In the genomic region with DNA sequence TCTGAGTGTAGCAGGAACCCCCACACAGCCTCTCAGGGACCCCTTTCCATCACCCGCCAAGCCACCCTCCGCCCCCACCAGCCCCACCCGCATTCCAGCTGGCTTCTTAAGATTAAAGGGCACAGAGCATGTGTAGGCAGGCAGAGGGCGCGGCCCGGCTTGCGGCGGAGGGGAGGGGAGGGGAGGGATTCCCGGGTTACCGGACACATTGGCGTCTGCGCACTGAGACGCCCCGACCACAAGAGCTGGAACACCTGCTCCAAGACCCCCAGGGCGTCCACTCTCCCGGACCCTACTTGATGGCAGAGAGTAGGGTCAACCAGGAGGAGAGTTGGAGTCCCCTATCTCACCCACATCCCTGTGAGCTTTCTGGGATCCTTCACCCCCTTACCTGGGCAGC, we compare ENCODE assay signal across 9 mouse cellular contexts. TPM values are rescaled to one million over a fixed set of nuclear protein-coding genes. Genes with fewer than 3 reads are reported as not detected.
DNase-seq lines count a peak whose midpoint lies in the region; ATAC-seq lines count a peak whose summit lies in the region.
"Had no signal": no experiment of that assay in that cellular context is flagged by ENCODE, and none has a peak within 500 bp of the region (broad histone marks: within the 10 kb centered on the region; RNA-seq: fewer than 3 reads in every experiment).

No protein-coding gene starts in this region.

- H3K36me3 ChIP-seq in heart, embryonic 15.5 days = no peaks in the 10 kb centered on the region
- H3K36me3 ChIP-seq in liver, embryonic 15.5 days (replicated peaks) = no peaks in the 10 kb centered on the region
- no peaks in the 10 kb centered on the region for H3K36me3 ChIP-seq in forebrain, embryonic 16.5 days (ENCODE audit: control insufficient read depth, insufficient read depth)

- peak overlapping the region; percentile 9; the same call in 1 of the 2 replicates for H3K4me2 ChIP-seq in heart, embryonic 15.5 days
- H3K4me2 ChIP-seq in liver, embryonic 15.5 days = peak overlapping the region; percentile 83
- H3K4me2 ChIP-seq in forebrain, embryonic 16.5 days (ENCODE audit: low read length) = no peak overlapping the region

- no peak overlapping the region for H3K4me3 ChIP-seq in heart, embryonic 15.5 days
- H3K4me3 ChIP-seq in liver, embryonic 15.5 days (replicated peaks) = peak overlapping the region; percentile 54
- no peak overlapping the region for H3K4me3 ChIP-seq in forebrain, embryonic 16.5 days (replicated peaks; ENCODE audit: low read length)

- H3K9ac ChIP-seq in heart, embryonic 15.5 days = no peak overlapping the region
- peak overlapping the region; percentile 57 for H3K9ac ChIP-seq in liver, embryonic 15.5 days
- no peak overlapping the region for H3K9ac ChIP-seq in forebrain, embryonic 16.5 days (replicated peaks; ENCODE audit: low read depth, low read length)

- H3K27me3 ChIP-seq in heart, embryonic 15.5 days = peaks cover 98% of the 10 kb centered on the region
- peaks cover 87% of the 10 kb centered on the region for H3K27me3 ChIP-seq in liver, embryonic 15.5 days
- H3K27me3 ChIP-seq in forebrain, embryonic 16.5 days (replicated peaks; ENCODE audit: control insufficient read depth, insufficient read depth, low read length) = peaks cover 91% of the 10 kb centered on the region

- no peaks in the 10 kb centered on the region for H3K9me3 ChIP-seq in heart, embryonic 15.5 days (replicated peaks)
- H3K9me3 ChIP-seq in liver, embryonic 15.5 days (replicated peaks) = no peaks in the 10 kb centered on the region
- no peaks in the 10 kb centered on the region for H3K9me3 ChIP-seq in forebrain, embryonic 16.5 days (ENCODE audit: control insufficient read depth, low read length)

- 9% methylated on average over 16 of the region's 16 CpGs for WGBS in heart, embryonic 15.5 days
- WGBS in liver, embryonic 15.5 days (ENCODE audit: insufficient replicate concordance) = 4% methylated on average over 16 of the region's 16 CpGs
- under 1% methylated on average over 16 of the region's 16 CpGs for WGBS in forebrain, embryonic 16.5 days

- ATAC-seq in heart, embryonic 15.5 days (replicated peaks; ENCODE audit: insufficient number of reproducible peaks, insufficient read depth, low FRiP score, low read depth) = no peak
- peak; percentile 22 for ATAC-seq in liver, embryonic 15.5 days (ENCODE audit: insufficient read depth)
- ATAC-seq in forebrain, embryonic 16.5 days = no peak

- DNase-seq in heart, adult 9 months (ENCODE audit: low spot score in 2 of 2) = no peak
- peak; percentile 77 for DNase-seq in urinary bladder, postnatal 14 days (ENCODE audit: low spot score)
- DNase-seq in urinary bladder, postnatal 4 days (ENCODE audit: low spot score in 2 of 2) = no peak
- no peak for DNase-seq in ovary, postnatal 10 days (ENCODE audit: low spot score)
- no peak for DNase-seq in gastrocnemius, postnatal 10 days
- DNase-seq: embryo, embryonic 11 days had no signal

- H3K27ac ChIP-seq in heart, embryonic 15.5 days = no peak overlapping the region
- peak overlapping the region; percentile 97 for H3K27ac ChIP-seq in liver, embryonic 15.5 days (replicated peaks)
- no peak overlapping the region for H3K27ac ChIP-seq in forebrain, embryonic 16.5 days (ENCODE audit: low read length)

- H3K4me1 ChIP-seq in heart, embryonic 15.5 days (replicated peaks) = peaks cover 64% of the 10 kb centered on the region
- H3K4me1 ChIP-seq in liver, embryonic 15.5 days (replicated peaks) = peaks cover 84% of the 10 kb centered on the region
- peaks cover 26% of the 10 kb centered on the region for H3K4me1 ChIP-seq in forebrain, embryonic 16.5 days (replicated peaks; ENCODE audit: control insufficient read depth, insufficient read depth, low read length)

RNA-seq across cellular contexts. Expression of a gene that starts 3.1 kb away (rescaled TPM):
- 10.9 and 12.7 TPM in 2 replicates for polyA plus RNA-seq in heart, embryonic 15.5 days (2015; fragmentation: Nextera tagmentation; extraction: Ambion mirVana)
- 2.2 and 2.3 TPM in 2 replicates for polyA plus RNA-seq in liver, embryonic 15.5 days (2015; fragmentation: Nextera tagmentation; extraction: Ambion mirVana)
- total RNA-seq in gastrocnemius, postnatal 10 days (2021) = 10 to 100 TPM; 15.2 to 20.4 TPM
- polyA plus RNA-seq in forebrain, embryonic 16.5 days (2015; fragmentation: Nextera tagmentation; extraction: Ambion mirVana) = 0.51 and 0.66 TPM in 2 replicates

RNA-seq across cellular contexts. Expression of a gene that starts 11.1 kb away (rescaled TPM):
- polyA plus RNA-seq in heart, embryonic 15.5 days (2015; fragmentation: Nextera tagmentation; extraction: Ambion mirVana) = 0.06 and 0.09 TPM in 2 replicates
- 0.03 and 0.06 TPM in 2 replicates for polyA plus RNA-seq in liver, embryonic 15.5 days (2015; fragmentation: Nextera tagmentation; extraction: Ambion mirVana)
- not detected for total RNA-seq in gastrocnemius, postnatal 10 days (2021)
- polyA plus RNA-seq in forebrain, embryonic 16.5 days (2015; fragmentation: Nextera tagmentation; extraction: Ambion mirVana) = 2.2 and 4.5 TPM in 2 replicates

RNA-seq across cellular contexts. Expression of a gene that starts 15.4 kb away (rescaled TPM):
- 1.6 and 3.4 TPM in 2 replicates for polyA plus RNA-seq in heart, embryonic 15.5 days (2015; fragmentation: Nextera tagmentation; extraction: Ambion mirVana)
- 75.6 and 92.4 TPM in 2 replicates for polyA plus RNA-seq in liver, embryonic 15.5 days (2015; fragmentation: Nextera tagmentation; extraction: Ambion mirVana)
- total RNA-seq in gastrocnemius, postnatal 10 days (2021) = 1 to 10 TPM; 2.1 to 2.4 TPM
- 2.2 and 3.2 TPM in 2 replicates for polyA plus RNA-seq in forebrain, embryonic 16.5 days (2015; fragmentation: Nextera tagmentation; extraction: Ambion mirVana)

RNA-seq across cellular contexts. Expression of a gene that starts 15.8 kb away (rescaled TPM):
- polyA plus RNA-seq in heart, embryonic 15.5 days (2015; fragmentation: Nextera tagmentation; extraction: Ambion mirVana) = 1.3 and 1.5 TPM in 2 replicates
- 3.9 and 4.1 TPM in 2 replicates for polyA plus RNA-seq in liver, embryonic 15.5 days (2015; fragmentation: Nextera tagmentation; extraction: Ambion mirVana)
- 1 to 10 TPM in 1 of 2 experiments, under 1 TPM in 1; 0.75 to 1.5 TPM for total RNA-seq in gastrocnemius, postnatal 10 days (2021)
- polyA plus RNA-seq in forebrain, embryonic 16.5 days (2015; fragmentation: Nextera tagmentation; extraction: Ambion mirVana) = 3.1 and 3.9 TPM in 2 replicates

RNA-seq across cellular contexts. Expression of a gene that starts 24.8 kb away (rescaled TPM):
- polyA plus RNA-seq in heart, embryonic 15.5 days (2015; fragmentation: Nextera tagmentation; extraction: Ambion mirVana) = 32.4 and 36.8 TPM in 2 replicates
- 32.4 and 35.0 TPM in 2 replicates for polyA plus RNA-seq in liver, embryonic 15.5 days (2015; fragmentation: Nextera tagmentation; extraction: Ambion mirVana)
- total RNA-seq in gastrocnemius, postnatal 10 days (2021) = 10 to 100 TPM; 10.5 to 13.1 TPM
- 32.5 and 34.2 TPM in 2 replicates for polyA plus RNA-seq in forebrain, embryonic 16.5 days (2015; fragmentation: Nextera tagmentation; extraction: Ambion mirVana)

Comparison
In these comparisons a context has a peak if more than half of its experiments do, and no peak if none do; other contexts are left out.
1. RNA of a gene that starts 15.4 kb away (polyA plus RNA-seq): 75.6 to 92.4 TPM in liver, embryonic 15.5 days; 2.2 to 3.2 TPM in forebrain, embryonic 16.5 days and 1.6 to 3.4 TPM in heart, embryonic 15.5 days; every median in the first group is over 10 times any median in the second.